Mouse (Mus musculus): ENCODE data around the gene Hephl1.
"Not testable (repeated sequence)": the region's sequence is repeated elsewhere in the genome, so short reads cannot be mapped to it uniquely, and the experiment has no call there.

The Hephl1 gene

GRCm38 (mm10) chr9:15112008-15112407, at the start of gene Hephl1:
TSS of gene Hephl1 (minus strand) at chr9:15112108.
- DNase-seq, result no peak

DNA sequence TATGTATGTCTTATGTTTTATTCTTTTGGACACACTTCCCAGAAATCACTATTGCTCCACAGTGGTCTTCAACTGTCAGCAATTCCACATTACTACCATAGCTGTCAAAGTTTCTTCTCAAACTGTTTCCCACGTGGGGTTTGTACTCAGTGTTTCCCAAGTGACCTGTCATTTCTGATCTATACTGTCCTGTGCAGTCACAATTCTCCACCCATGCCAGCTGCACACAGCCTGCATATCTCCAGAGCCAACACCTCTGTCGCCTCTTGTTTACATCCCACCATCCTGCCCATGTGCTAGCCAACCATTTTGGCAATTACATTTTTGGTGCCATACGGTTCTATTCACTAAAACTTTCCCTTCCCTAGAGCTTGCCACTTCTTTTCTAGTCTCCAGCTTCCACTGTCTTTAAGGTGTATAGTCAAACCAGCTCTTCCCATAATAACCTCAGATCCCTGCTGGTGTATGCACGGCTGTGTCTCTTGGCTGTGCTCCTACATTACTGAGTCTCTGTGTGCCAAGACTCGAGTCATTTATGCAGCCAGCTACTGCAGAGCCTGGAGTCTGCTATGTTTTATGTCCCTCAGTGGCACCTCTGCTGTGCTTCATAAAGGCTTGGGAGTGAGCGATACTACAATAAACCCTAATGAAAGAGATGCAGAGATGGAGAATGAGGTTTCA, 37.5 kb upstream of the Hephl1 start:
- DNase-seq, result no peak

DNA sequence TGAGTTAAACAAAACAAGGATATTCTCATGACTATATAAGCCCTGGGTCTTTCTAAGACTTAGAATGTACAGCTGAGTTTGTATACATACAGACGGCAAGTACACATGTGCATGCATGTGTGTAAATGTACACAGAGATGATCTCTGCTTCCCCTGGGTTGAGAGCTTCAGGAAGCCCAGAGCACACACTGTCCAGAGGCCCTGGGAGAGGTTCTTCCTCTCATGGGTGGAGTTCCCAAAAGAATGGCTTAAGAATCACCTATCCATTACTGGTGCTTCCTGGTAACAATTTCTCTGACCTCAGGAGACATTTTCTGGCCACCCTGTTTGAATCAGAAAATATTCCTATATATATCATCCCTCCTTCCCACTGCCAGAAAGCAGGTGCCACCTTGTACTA, 28.6 kb upstream of the Hephl1 start:
- DNase-seq, result no peak

- DNase-seq, result no peak
Measured at GRCm38 (mm10) chr9:15125897-15126296, 14.0 kb upstream of the Hephl1 start.

GRCm38 (mm10) chr9:15122431-15122830, 10.5 kb upstream of the Hephl1 start:
- no peak for DNase-seq

- DNase-seq, result peak; percentile 12
Measured at GRCm38 (mm10) chr9:15120841-15121358, 9.0 kb upstream of the Hephl1 start.

GRCm38 (mm10) chr9:15120209-15120608, 8.3 kb upstream of the Hephl1 start:
- DNase-seq, result no peak

DNA sequence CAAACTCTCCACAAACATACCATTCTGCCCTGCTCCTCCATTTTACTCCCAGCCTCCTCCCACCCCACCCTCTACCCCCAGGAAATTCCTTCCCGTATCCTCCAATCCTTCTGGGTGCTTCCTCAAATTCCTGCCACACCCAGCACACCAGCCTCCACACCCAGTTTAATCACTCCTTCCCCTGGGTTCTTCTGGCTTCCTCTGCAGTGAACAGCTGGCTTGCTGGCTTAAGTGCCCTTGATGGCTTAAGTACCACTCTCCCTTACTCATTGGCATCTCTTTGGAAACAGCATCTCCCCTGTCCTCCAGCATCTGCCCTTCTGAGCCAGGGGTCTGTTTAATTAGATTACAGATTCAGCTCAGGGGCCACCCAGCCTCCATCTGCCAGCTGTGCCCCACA, 7.6 kb upstream of the Hephl1 start:
- no peak for DNase-seq

DNA sequence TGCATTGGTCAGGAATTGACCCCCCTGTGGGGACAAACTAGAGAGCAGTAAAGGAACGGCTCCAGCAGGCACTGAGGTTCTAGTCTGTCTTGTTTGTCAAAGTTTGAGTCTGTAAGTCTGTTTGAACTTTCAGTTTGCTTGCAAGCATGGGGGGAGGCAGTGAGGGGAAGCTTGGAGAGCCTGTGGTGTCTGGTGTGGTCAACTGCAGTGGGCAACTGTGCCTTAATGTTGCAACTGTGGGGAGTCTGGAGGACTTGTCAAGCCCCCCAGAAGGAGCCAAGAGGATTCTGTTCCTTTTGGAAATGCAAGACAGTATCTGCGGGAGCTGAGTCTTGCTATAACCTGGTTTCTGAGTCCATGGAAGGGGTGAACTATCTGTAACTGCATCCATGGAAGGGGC, 4.3 kb upstream of the Hephl1 start:
- no peak for DNase-seq

DNA sequence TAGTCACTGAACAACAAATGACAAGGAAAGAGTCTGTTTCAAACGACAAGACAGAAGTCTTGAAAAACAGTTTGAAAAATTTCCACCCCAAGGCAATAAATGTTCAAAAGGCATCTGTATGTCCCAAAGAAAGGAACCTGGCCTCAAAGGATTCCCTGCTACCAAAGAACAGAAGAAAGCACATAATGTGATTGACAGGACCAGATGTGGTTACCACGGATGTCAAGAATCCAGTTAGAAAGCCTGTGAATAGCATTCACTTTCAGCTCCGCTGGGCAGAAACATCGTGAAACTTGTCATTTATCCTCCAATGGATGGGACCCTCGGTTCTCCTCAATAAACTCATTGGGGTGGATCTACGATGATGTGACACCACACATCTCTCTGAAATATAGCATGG, 2.2 kb upstream of the Hephl1 start:
- DNase-seq, result no peak

GRCm38 (mm10) chr9:15108101-15108500, 3.8 kb downstream of the Hephl1 start:
- no peak for DNase-seq

DNA sequence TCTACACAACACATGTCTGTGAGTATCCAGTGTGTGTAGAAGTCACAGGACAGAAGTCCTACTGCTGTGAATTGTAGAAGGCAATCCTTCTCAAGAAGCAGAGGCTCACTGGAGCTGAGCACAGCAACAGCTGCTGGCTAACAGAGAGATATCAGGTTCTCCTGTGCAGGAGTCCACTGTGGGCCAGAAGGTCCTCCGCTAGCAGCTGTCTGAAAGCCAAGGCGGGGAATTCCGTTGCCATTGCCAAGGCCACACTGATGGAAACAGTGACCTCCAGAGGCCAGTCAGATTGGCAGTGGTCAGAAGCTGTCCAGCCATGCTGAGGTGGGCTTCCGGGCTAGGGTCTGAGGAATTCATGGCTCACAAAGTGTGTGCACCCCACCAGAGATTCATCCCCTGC, 6.8 kb downstream of the Hephl1 start:
- DNase-seq, result no peak

- DNase-seq, result no peak
Measured at GRCm38 (mm10) chr9:15103579-15104300, 8.2 kb downstream of the Hephl1 start.

DNA sequence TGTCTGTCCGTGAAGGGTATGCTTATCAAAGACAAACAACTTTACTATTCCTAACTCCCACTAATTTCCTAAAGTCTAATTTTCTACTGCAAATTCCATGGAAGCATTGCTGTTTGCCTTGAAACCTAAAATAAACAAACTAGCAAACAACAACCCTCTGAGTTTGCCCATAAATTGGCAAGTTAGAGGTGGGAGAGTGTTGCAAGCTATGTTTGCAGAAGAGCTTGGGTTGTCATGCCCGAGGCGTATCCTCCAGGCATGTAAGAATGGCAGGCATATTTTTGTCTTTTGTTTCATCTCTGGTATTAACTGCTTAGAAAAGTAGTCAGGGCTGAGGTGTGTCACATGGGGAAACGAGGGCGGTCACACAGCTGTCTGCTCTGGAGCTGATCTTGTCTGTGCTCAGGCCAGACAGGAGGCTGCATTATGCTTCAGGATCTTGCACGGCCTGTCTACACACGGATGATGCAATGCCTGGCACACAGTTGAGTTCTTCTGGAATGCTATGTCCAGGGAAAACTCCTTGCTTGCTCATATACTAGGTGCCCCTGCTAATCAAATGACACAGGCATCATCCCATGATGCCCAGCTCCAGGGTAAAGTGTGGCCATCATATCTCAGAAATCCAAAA, 10.3 kb downstream of the Hephl1 start:
- no peak for DNase-seq

DNA sequence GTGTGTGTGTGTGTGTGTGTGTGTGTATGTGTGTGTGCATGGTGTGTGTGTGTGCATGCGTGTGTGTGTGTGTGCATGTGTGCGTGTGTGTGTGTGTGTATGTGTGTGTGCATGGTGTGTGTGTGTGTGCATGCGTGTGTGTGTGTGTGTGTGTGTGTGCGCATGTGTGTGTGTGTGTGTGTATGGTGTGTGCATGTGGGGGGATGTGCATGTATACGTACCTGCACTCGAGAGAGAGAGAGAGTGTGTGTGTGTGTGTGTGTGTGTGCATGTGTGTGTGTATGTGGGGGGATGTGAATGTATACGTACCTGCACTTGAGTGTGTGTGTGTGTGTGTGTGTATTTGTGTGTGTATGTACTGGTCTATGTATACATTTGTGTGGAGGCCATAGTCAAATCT, 13.5 kb downstream of the Hephl1 start:
- not testable (repeated sequence) for DNase-seq

DNA sequence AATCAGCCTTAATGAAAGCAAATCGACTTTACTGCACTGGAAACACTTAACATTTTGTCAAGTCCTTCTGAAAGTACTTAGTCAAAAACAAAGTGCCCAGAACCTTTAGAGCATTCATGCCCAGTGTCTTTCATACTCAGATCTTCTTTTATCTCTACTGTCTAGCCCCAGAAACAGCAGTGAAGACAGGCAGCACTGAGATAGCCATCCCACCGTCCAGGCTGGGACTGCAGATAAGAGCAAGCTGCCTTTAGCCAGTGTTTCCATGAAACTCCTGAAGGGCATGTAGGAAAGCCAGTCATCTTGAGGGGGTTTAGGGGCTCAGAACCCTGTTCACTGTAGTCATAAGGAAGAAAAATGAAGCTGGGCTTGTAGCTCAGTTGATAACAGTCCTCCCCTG, 14.7 kb downstream of the Hephl1 start:
- DNase-seq, result no peak

GRCm38 (mm10) chr9:15096161-15096560, 15.7 kb downstream of the Hephl1 start:
- DNase-seq, result no peak

DNA sequence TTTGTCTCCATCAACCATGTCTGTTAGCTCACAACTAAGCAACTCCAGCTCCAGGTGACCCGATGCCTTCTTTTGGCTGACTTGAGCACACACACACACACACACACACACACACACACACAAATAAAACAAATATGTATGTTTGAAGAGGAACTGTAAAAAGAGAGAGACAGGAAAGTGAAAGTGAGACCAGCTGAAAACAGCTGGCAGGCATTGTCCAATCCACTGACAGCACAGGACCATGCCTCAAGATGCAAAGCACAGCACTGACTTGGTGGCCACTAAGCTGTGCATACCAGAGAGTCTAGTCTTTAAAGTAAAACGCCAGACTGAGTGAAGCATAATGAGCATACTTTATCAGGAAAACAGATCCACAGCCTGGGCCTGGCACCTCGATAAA, 16.7 kb downstream of the Hephl1 start:
- no peak for DNase-seq

DNA sequence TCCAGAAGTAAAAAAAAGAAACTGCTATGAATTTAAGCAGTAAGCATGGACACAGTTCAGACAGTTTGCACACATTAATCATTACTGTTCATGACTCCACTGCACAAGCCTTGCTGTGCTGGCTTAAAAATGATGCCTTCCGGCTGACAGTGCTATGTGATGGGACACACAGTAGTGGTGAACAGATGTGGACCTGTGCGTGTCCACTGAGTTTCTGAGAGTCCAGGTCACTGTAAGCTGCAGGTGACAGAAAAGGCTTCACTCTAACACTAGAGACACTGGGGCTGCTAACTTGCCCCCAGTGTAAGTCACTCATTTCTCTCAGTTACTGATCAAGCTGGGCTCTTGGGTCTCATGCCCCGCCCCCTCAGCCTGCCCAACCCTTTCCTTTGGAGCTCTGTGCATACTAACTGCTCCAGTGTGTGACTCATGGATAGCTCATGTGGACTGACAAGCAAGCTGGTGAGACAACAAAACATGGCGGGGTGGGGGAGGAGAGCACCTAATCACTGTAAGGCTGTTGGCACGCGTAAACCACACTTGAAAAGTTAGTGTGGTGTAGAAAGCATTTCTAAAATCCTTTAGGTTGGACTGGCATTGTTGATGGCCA, 43.1 kb downstream of the Hephl1 start:
- DNase-seq, result no peak

DNA sequence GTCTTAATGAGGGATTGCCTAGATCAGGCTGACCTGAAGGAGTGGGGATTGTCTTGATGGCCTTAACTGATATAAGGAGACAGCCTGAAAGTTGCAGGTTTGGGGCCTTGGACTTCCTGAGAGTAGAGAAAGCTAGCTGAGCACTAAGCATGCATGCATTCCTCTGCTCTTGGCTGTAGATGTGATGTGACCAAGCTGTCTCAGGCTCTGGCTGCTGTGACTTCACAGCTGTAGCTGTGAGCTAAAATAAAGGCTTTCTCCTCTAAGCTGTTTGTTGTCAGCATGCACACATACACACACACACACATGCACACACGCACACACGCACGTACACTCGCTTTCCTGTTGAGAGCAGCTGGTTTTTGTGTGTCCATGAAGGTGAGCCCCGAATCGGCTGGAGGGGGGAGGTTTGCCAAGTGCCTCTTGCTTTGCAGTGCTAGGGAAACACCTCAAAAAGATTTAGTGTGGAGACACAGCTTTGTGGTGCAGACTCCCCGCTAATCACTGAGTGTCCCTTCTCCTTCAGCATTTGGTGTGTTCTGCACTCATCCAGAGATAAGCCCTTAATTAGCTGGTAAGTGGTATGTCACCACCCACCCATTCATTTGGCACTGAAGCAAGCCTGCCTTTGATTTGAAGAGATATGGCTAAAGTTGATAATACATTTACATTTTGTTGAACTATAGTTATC, 43.8 kb downstream of the Hephl1 start:
- no peak for DNase-seq

DNA sequence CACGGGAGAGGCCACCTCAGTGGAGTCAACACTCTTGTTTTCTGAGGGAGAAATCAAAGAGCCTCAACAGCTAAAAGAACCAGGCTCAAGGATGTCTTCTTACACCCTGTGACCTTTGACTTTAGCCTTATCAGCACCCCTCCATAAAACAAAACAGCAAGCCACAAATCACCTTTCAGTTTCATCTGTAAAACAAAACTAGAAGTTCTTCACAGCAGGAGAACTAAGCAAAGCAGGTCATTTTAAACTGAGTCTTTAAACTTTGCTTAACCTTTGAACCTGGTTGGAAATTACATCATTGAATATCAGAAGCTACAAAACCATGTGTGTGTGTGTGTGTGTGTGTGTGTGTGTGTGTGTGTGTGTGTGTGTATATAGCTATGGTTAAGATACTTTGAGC, 47.7 kb downstream of the Hephl1 start:
- DNase-seq, result no peak

DNA sequence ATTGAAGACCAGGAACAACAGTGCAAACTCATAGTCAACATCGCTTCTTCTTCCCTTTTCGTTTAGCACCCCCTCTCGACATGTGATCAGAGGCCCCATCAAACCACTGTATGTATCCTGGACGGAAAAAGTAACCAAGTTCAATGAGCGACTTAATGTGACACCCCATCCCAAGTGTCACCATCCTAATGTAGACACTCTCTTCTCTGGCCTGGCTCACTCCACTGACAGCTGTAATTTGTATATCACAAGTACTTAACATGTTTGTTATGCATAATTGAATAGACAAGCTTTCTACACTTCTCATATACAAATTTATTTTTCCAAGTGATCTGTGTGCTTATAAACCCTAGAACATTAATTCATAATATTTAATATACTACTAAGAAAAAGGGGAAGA, 51.1 kb downstream of the Hephl1 start:
- DNase-seq, result no peak

GRCm38 (mm10) chr9:15060026-15060425, 51.9 kb downstream of the Hephl1 start:
- DNase-seq, result no peak

All from thymus, postnatal 14 days (tissue).